Mouse (Mus musculus) liver, adult 2 months (tissue): ENCODE results near the gene Zfr2. TPM values are rescaled to one million over a fixed set of nuclear protein-coding genes. Genes with fewer than 3 reads are reported as not detected.

ENCODE experiments used
- DNase-seq: peaks from one replicate; pipeline ENCODE4 v3.0.0-alpha.2; 2011; ENCODE audit warnings: low read depth, low spot score; ENCODE audit errors: extremely low read depth
- H3K27ac ChIP-seq: fragments of 200-500 bp; replicated peaks from 2 replicates; pipeline ENCODE4 v1.5.1; 2012; ENCODE audit warnings: low read depth, mild to moderate bottlenecking, control low read depth, inconsistent platforms, low read length; ENCODE audit not compliant: insufficient read depth
- H3K27me3 ChIP-seq: fragments of 200-500 bp; 2 replicates; pipeline ENCODE4 v1.6.1; 2012; ENCODE audit warnings: mild to moderate bottlenecking, moderate library complexity, low read length, inconsistent platforms; ENCODE audit not compliant: control insufficient read depth, insufficient read depth
- H3K36me3 ChIP-seq: fragments of 200-500 bp; 2 replicates; pipeline ENCODE4 v1.6.1; 2012; ENCODE audit warnings: low read length, inconsistent platforms; ENCODE audit not compliant: control insufficient read depth, insufficient read depth
- H3K4me1 ChIP-seq: fragments of 200-500 bp; 2 replicates; pipeline ENCODE4 v1.6.1; 2011; ENCODE audit warnings: low read length; ENCODE audit not compliant: control insufficient read depth, insufficient read depth
- H3K4me3 ChIP-seq: fragments of 200-500 bp; 2 replicates; pipeline ENCODE4 v1.5.1; 2011; ENCODE audit warnings: low read depth, mild to moderate bottlenecking, control low read depth, low read length, moderate library complexity; ENCODE audit not compliant: insufficient read depth
- H3K79me2 ChIP-seq: fragments of 200-500 bp; 2 replicates; pipeline ENCODE4 v1.6.1; 2012; ENCODE audit warnings: inconsistent platforms, mild to moderate bottlenecking, low read length, moderate library complexity; ENCODE audit not compliant: control insufficient read depth, insufficient read depth
- H3K9ac ChIP-seq: fragments of 200-500 bp; 2 replicates; pipeline ENCODE4 v1.6.1; 2012; ENCODE audit warnings: low read depth, mild to moderate bottlenecking, control low read depth, inconsistent platforms, low read length
- CTCF ChIP-seq: fragments of 200-500 bp; IDR thresholded peaks from 2 replicates; pipeline ENCODE4 v1.5.1; 2011; ENCODE audit warnings: low read depth, low read length, control low read depth
- POLR2A ChIP-seq: fragments of 200-500 bp; IDR thresholded peaks from 2 replicates; pipeline ENCODE4 v1.6.1; 2011; ENCODE audit warnings: low read length, control low read depth; ENCODE audit not compliant: insufficient read depth; ENCODE audit errors: extremely low read depth
- WGBS: fragments of 180-500 bp; shearing (Covaris S2); methylation state at CpG from one replicate; pipeline ENCODE4 v1.1.7; 2018; 5-methylcytosine and 5-hydroxymethylcytosine counted together
- polyA plus RNA-seq: library from polyadenylated mRNA; depleted of rRNA; stranded (reverse); fragments of >200 nt; gene quantifications from 2 replicates; pipeline ENCODE4 v1.2.3, GENCODE M21; 2012
- total RNA-seq: library from RNA; depleted of rRNA; stranded (reverse); fragments of >200 nt; gene quantifications from 2 replicates; pipeline ENCODE4 v1.2.3, GENCODE M21; 2014

Zfr2 gene
- total and polyA plus RNA-seq, 2 experiments = 0.74 to 1.6 TPM

GRCm38 (mm10) chr10:81257158-81258039 is 24.4 kb downstream of the Zfr2 start:
- no peak for DNase-seq
- H3K27me3 ChIP-seq = peaks cover 21% of the 10 kb centered on the region
- TF ChIP-seq CTCF = no peak
- no peak for TF ChIP-seq POLR2A
- WGBS = 5% methylated on average over 62 of the region's 62 CpGs
- no peaks in the 10 kb centered on the region for H3K36me3 ChIP-seq
- H3K27ac ChIP-seq = no peak overlapping the region
- H3K4me1 ChIP-seq = no peaks in the 10 kb centered on the region
- H3K4me3 ChIP-seq = peak overlapping the region; percentile 51
- H3K9ac ChIP-seq = 0 out of 2 replicates have a peak overlapping the region, but pooled peaks have one; percentile 31
- no peaks in the 10 kb centered on the region for H3K79me2 ChIP-seq

GRCm38 (mm10) chr10:81259225-81259884 is 26.4 kb downstream of the Zfr2 start:
- no peak overlapping the region for H3K4me3 ChIP-seq
- no peaks in the 10 kb centered on the region for H3K4me1 ChIP-seq
- TF ChIP-seq CTCF (no peak), POLR2A (no peak)
- H3K27me3 ChIP-seq = peaks cover 21% of the 10 kb centered on the region
- no peak overlapping the region for H3K9ac ChIP-seq
- H3K27ac ChIP-seq = no peak overlapping the region
- DNase-seq = no peak
- whole genome bisulfite sequencing = 59% methylated on average over 21 of the region's 21 CpGs
- H3K79me2 ChIP-seq = no peaks in the 10 kb centered on the region
- H3K36me3 ChIP-seq = no peaks in the 10 kb centered on the region

GRCm38 (mm10) chr10:81261025-81261424 is 28.1 kb downstream of the Zfr2 start:
- H3K4me3 ChIP-seq = no peak overlapping the region
- H3K36me3 ChIP-seq = no peaks in the 10 kb centered on the region
- DNase-seq = no peak
- 88% methylated on average over 4 of the region's 4 CpGs for WGBS
- H3K4me1 ChIP-seq = no peaks in the 10 kb centered on the region
- H3K27me3 ChIP-seq = peaks cover 21% of the 10 kb centered on the region
- TF ChIP-seq POLR2A (no peak), CTCF (no peak)
- no peaks in the 10 kb centered on the region for H3K79me2 ChIP-seq
- no peak overlapping the region for H3K27ac ChIP-seq
- H3K9ac ChIP-seq = no peak overlapping the region

GRCm38 (mm10) chr10:81265540-81265939 is 32.6 kb downstream of the Zfr2 start:
- H3K36me3 ChIP-seq = no peaks in the 10 kb centered on the region
- H3K27ac ChIP-seq = no peak overlapping the region
- peaks cover 8% of the 10 kb centered on the region for H3K4me1 ChIP-seq
- H3K27me3 ChIP-seq = no peaks in the 10 kb centered on the region
- TF ChIP-seq CTCF (no peak), POLR2A (no peak)
- DNase-seq = no peak
- 98% methylated on average over 8 of the region's 8 CpGs for WGBS
- H3K79me2 ChIP-seq = peaks cover 12% of the 10 kb centered on the region
- H3K9ac ChIP-seq = no peak overlapping the region
- H3K4me3 ChIP-seq = no peak overlapping the region

GRCm38 (mm10) chr10:81266211-81267105 is 33.5 kb downstream of the Zfr2 start, which contains the start of the genes Mrpl54 and Apba3:
Gene Mrpl54 (minus strand): TSS chr10:81266934.
Gene Apba3 (plus strand): TSS chr10:81266960.
- Histone ChIP-seq H3K9ac (peak within 1 kb of the TSS; percentile 85), H3K27me3 (no peaks in the 10 kb centered on the region), H3K79me2 (peaks cover 12% of the 10 kb centered on the region), H3K36me3 (no peaks in the 10 kb centered on the region; the same call in 1 of the 2 replicates), H3K27ac (peak within 1 kb of the TSS; percentile 98), H3K4me3 (peak within 1 kb of the TSS; percentile 86), H3K4me1 (peaks cover 8% of the 10 kb centered on the region)
- WGBS = under 1% methylated on average over 48 of the region's 48 CpGs
- peak; percentile 83 for DNase-seq
- TF ChIP-seq CTCF (no peak), POLR2A (peak; percentile 54)
